Mouse (Mus musculus) lung, postnatal 0 days (tissue): ENCODE data around the gene Kcnt2.

ENCODE experiments used
- CTCF ChIP-seq: IDR thresholded peaks from 2 replicates; pipeline ENCODE4 v1.5.1; 2016; ENCODE audit warnings: antibody characterized with exemption, mild to moderate bottlenecking
- EP300 ChIP-seq: IDR thresholded peaks from 2 replicates; pipeline ENCODE4 v1.6.1; 2016; ENCODE audit warnings: antibody characterized with exemption, mild to moderate bottlenecking, control low read depth

DNA sequence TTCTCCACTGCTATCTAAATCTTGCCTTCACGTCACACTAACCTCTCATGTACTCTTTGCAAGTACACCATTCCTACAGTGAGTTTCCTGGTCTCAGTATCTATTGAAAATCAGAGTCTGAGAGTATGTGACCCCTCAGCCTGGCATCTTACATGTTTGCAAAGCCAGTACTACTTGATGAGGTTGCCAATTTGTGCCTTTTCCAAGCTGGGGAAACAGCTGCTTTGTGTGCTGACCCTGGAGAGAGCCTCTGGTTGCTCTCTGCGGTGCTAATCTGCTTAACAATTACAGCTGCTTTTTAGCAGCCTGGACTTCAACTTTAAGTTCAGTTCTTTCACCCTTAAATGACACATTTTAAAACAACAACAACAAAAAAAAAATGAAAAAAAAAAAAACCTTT, 133.6 kb downstream of the Kcnt2 start:
- TF ChIP-seq EP300 (no peak), CTCF (no peak)
